Mouse (Mus musculus) CH12.LX (cell line): Measurements from ENCODE around the gene Matn1. TPM values are rescaled to one million over a fixed set of nuclear protein-coding genes. Genes with fewer than 3 reads are reported as not detected.
A peak's percentile ranks its signal among the peaks of the same experiment; 100 is the strongest.

Experiments
- DNase-seq: peaks from one replicate; pipeline ENCODE4 v3.0.0-alpha.2; 2013; ENCODE audit errors: extremely low read depth
- H3K27ac ChIP-seq: 2 replicates; pipeline ENCODE4 v1.5.1; 2012; ENCODE audit warnings: low read depth, mild to moderate bottlenecking, control low read depth, moderate library complexity; ENCODE audit not compliant: insufficient read depth
- H3K27me3 ChIP-seq: replicated peaks from 2 replicates; pipeline ENCODE3; 2012; ENCODE audit warnings: inconsistent platforms
- H3K36me3 ChIP-seq, 2 experiments: replicated peaks in 1 of 2; 2 replicates each; pipeline versions ENCODE3 to v1.6.1; 2012; ENCODE audit warnings: inconsistent platforms in 1 of 2, low read length in 1 of 2, mild to moderate bottlenecking in 1 of 2, mixed read lengths in 1 of 2, moderate library complexity in 1 of 2; ENCODE audit not compliant: control insufficient read depth in 1 of 2, insufficient read depth in 1 of 2
- H3K4me1 ChIP-seq, 2 experiments: 2 replicates each; pipeline ENCODE4 v1.6.1; 2012; ENCODE audit warnings: inconsistent platforms in 1 of 2, moderate library complexity in 1 of 2; ENCODE audit not compliant: insufficient read depth in 2 of 2, control insufficient read depth in 1 of 2
- H3K4me2 ChIP-seq: 2 replicates; pipeline ENCODE4 v1.6.1; 2012; ENCODE audit warnings: low read depth, mild to moderate bottlenecking, control low read depth; ENCODE audit not compliant: poor library complexity, insufficient read depth, severe bottlenecking
- H3K4me3 ChIP-seq, 3 experiments: fragments of 150-350 bp in 1 of 3; sonication (generic) in 1 of 3; replicated peaks in 1 of 3; 2 replicates each; pipeline versions ENCODE3 to v1.5.1; 2011 to 2012; ENCODE audit warnings: low read depth in 2 of 3, low read length in 2 of 3, mild to moderate bottlenecking in 2 of 3, moderate library complexity in 2 of 3, control low read depth in 1 of 3, improper control_type of control experiment in 1 of 3, inconsistent platforms in 1 of 3, mixed read lengths in 1 of 3; ENCODE audit not compliant: poor library complexity in 1 of 3
- H3K79me2 ChIP-seq: replicated peaks from 2 replicates; pipeline ENCODE4 v1.6.1; 2012; ENCODE audit warnings: mild to moderate bottlenecking, moderate library complexity; ENCODE audit not compliant: control insufficient read depth, poor library complexity, insufficient read depth, severe bottlenecking; ENCODE audit errors: extremely low read depth
- H3K9ac ChIP-seq: 2 replicates; pipeline ENCODE4 v1.6.1; 2012; ENCODE audit warnings: low read depth, mild to moderate bottlenecking, control low read depth, moderate library complexity; ENCODE audit not compliant: insufficient read depth
- H3K9me3 ChIP-seq: replicated peaks from 2 replicates; pipeline ENCODE3; 2012; ENCODE audit warnings: low read length, inconsistent platforms, mixed read lengths
- CHD1 ChIP-seq: IDR thresholded peaks from 2 replicates; pipeline ENCODE4 v1.6.1; 2012; ENCODE audit warnings: low read depth, low read length, improper control_type of control experiment, inconsistent platforms
- CHD2 ChIP-seq: IDR thresholded peaks from 2 replicates; pipeline ENCODE4 v1.6.1; 2011; ENCODE audit warnings: low read length, improper control_type of control experiment
- CTCF ChIP-seq, 2 experiments: IDR thresholded peaks in 1 of 2; conservative IDR thresholded peaks in 1 of 2; 2 replicates each; pipeline ENCODE4 v1.5.1; 2011 to 2012; ENCODE audit warnings: low read depth in 2 of 2, low read length in 2 of 2, improper control_type of control experiment in 1 of 2, inconsistent platforms in 1 of 2, mild to moderate bottlenecking in 1 of 2, moderate library complexity in 1 of 2
- E2F4 ChIP-seq: IDR thresholded peaks from 2 replicates; pipeline ENCODE4 v1.6.1; 2011; ENCODE audit warnings: low read depth, low read length, improper control_type of control experiment; ENCODE audit not compliant: insufficient replicate concordance
- ELF1 ChIP-seq: IDR thresholded peaks from 2 replicates; pipeline ENCODE4 v1.6.1; 2014; ENCODE audit warnings: low read depth, mild to moderate bottlenecking, inconsistent platforms, low read length, improper control_type of control experiment
- ETS1 ChIP-seq: conservative IDR thresholded peaks from 2 replicates; pipeline ENCODE4 v1.6.1; 2012; ENCODE audit warnings: low read depth, mild to moderate bottlenecking, inconsistent platforms, low read length, improper control_type of control experiment, moderate library complexity
- GABPA ChIP-seq: IDR thresholded peaks from 2 replicates; pipeline ENCODE4 v1.6.1; 2012; ENCODE audit warnings: low read depth, low read length, improper control_type of control experiment, inconsistent platforms; ENCODE audit not compliant: insufficient replicate concordance
- HCFC1 ChIP-seq: IDR thresholded peaks from 2 replicates; pipeline ENCODE4 v1.6.1; 2012; ENCODE audit warnings: low read depth, mild to moderate bottlenecking, inconsistent platforms, low read length, improper control_type of control experiment
- IRF4 ChIP-seq: IDR thresholded peaks from 2 replicates; pipeline ENCODE4 v1.6.1; 2014; ENCODE audit warnings: low read depth, mild to moderate bottlenecking, inconsistent platforms, low read length, improper control_type of control experiment
- JUN ChIP-seq: IDR thresholded peaks from 2 replicates; pipeline ENCODE4 v1.6.1; 2011; ENCODE audit warnings: low read depth, mild to moderate bottlenecking, low read length, improper control_type of control experiment, moderate library complexity; ENCODE audit not compliant: insufficient read depth
- JUND ChIP-seq: conservative IDR thresholded peaks from 2 replicates; pipeline ENCODE4 v1.6.1; 2011; ENCODE audit warnings: low read depth, low read length, improper control_type of control experiment
- MAFK ChIP-seq: IDR thresholded peaks from 2 replicates; pipeline ENCODE4 v1.6.1; 2011; ENCODE audit warnings: low read length, improper control_type of control experiment; ENCODE audit not compliant: insufficient replicate concordance
- MAX ChIP-seq: IDR thresholded peaks from 2 replicates; pipeline ENCODE4 v1.6.1; 2011; ENCODE audit warnings: low read length, improper control_type of control experiment
- MEF2A ChIP-seq: IDR thresholded peaks from 2 replicates; pipeline ENCODE4 v1.6.1; 2014; ENCODE audit warnings: low read depth, mild to moderate bottlenecking, inconsistent platforms, low read length, improper control_type of control experiment, borderline replicate concordance
- MXI1 ChIP-seq: IDR thresholded peaks from 2 replicates; pipeline ENCODE4 v1.6.1; 2011; ENCODE audit warnings: mild to moderate bottlenecking, low read depth, low read length, improper control_type of control experiment
- MYC ChIP-seq: IDR thresholded peaks from 2 replicates; pipeline ENCODE4 v1.6.1; 2011; ENCODE audit warnings: low read depth, mild to moderate bottlenecking, improper control_type of control experiment, low read length
- NELFE ChIP-seq: IDR thresholded peaks from 2 replicates; pipeline ENCODE4 v1.6.1; 2011; ENCODE audit warnings: low read depth, low read length, improper control_type of control experiment
- NRF1 ChIP-seq: IDR thresholded peaks from 2 replicates; pipeline ENCODE4 v1.6.1; 2014; ENCODE audit warnings: low read depth, mild to moderate bottlenecking, inconsistent platforms, low read length, improper control_type of control experiment, moderate library complexity
- PAX5 ChIP-seq: IDR thresholded peaks from 2 replicates; pipeline ENCODE4 v1.6.1; 2012; ENCODE audit warnings: low read length, inconsistent platforms, mixed read lengths
- POLR2A ChIP-seq: IDR thresholded peaks from 2 replicates; pipeline ENCODE4 v1.6.1; 2011; ENCODE audit warnings: low read depth, mild to moderate bottlenecking, improper control_type of control experiment, low read length
- POLR2AphosphoS2 ChIP-seq: IDR thresholded peaks from 2 replicates; pipeline ENCODE4 v1.6.1; 2011; ENCODE audit warnings: low read depth, low read length, improper control_type of control experiment
- RAD21 ChIP-seq: IDR thresholded peaks from 2 replicates; pipeline ENCODE4 v1.6.1; 2011; ENCODE audit warnings: low read depth, mild to moderate bottlenecking, low read length, improper control_type of control experiment, moderate library complexity
- RCOR1 ChIP-seq: conservative IDR thresholded peaks from 2 replicates; pipeline ENCODE4 v1.6.1; 2012; ENCODE audit warnings: low read depth, mild to moderate bottlenecking, inconsistent platforms, low read length, improper control_type of control experiment
- SIN3A ChIP-seq: IDR thresholded peaks from 2 replicates; pipeline ENCODE4 v1.6.1; 2012; ENCODE audit warnings: low read length, improper control_type of control experiment, inconsistent platforms
- SMC3 ChIP-seq: IDR thresholded peaks from 2 replicates; pipeline ENCODE4 v1.6.1; 2011; ENCODE audit warnings: low read depth, low read length, improper control_type of control experiment
- TCF12 ChIP-seq: IDR thresholded peaks from 2 replicates; pipeline ENCODE4 v1.6.1; 2014; ENCODE audit warnings: low read depth, mild to moderate bottlenecking, inconsistent platforms, low read length, improper control_type of control experiment
- UBTF ChIP-seq: IDR thresholded peaks from 2 replicates; pipeline ENCODE4 v1.6.1; 2012; ENCODE audit warnings: low read depth, mild to moderate bottlenecking, inconsistent platforms, low read length, improper control_type of control experiment, moderate library complexity
- USF2 ChIP-seq: conservative IDR thresholded peaks from 2 replicates; pipeline ENCODE4 v1.6.1; 2011; ENCODE audit warnings: low read depth, low read length, improper control_type of control experiment
- ZC3H11A ChIP-seq: IDR thresholded peaks from 2 replicates; pipeline ENCODE4 v1.6.1; 2012; ENCODE audit warnings: low read depth, mild to moderate bottlenecking, inconsistent platforms, low read length, improper control_type of control experiment
- ZMIZ1 ChIP-seq: IDR thresholded peaks from 2 replicates; pipeline ENCODE4 v1.6.1; 2012; ENCODE audit warnings: low read depth, mild to moderate bottlenecking, inconsistent platforms, low read length, improper control_type of control experiment
- ZNF384 ChIP-seq: IDR thresholded peaks from 2 replicates; pipeline ENCODE4 v1.6.1; 2012; ENCODE audit warnings: low read depth, low read length, improper control_type of control experiment, inconsistent platforms
- dilution Hi-C: fragments of 300-500 bp; cut with MboI; formaldehyde crosslinking; loops from 2 replicates; pipeline ENCODE4 v1.14.3; 2020; ENCODE audit warnings: low sequenced_read_pairs; ENCODE audit not compliant: extremely low pct_unique_long_range_greater_than_20kb, extremely low pct_ligation_motif_present
- in situ Hi-C: fragments of 300-500 bp; cut with MboI; formaldehyde crosslinking; loops from 3 replicates; pipeline ENCODE4 v1.14.3; 2019; ENCODE audit warnings: low sequenced_read_pairs, low pct_ligation_motif_present, low pct_unique_long_range_greater_than_20kb, mixed read lengths
- polyA plus RNA-seq: library from polyadenylated mRNA; unstranded; fragments of >175 nt; gene quantifications from 2 replicates; pipeline ENCODE4 v1.2.1, GENCODE M21; 2012; ENCODE audit warnings: low read depth; ENCODE audit not compliant: insufficient read length
- total RNA-seq, 2 experiments: library from RNA; depleted of rRNA; stranded (reverse); fragments of 300-350 nt in 1 of 2; fragments of >200 nt in 1 of 2; gene quantifications; 2 replicates each; pipeline ENCODE4 v1.2.3; 2012 to 2014

The Matn1 gene
- total and polyA plus RNA-seq, 3 experiments: 0.52 to 3.5 (median 0.76) TPM

GRCm38 (mm10) chr4:130915006-130915667 lies 29.0 kb upstream of the Matn1 start:
- peaks cover 25 to 51% of the 10 kb centered on the region in 2 experiments for H3K36me3 ChIP-seq
- H3K9ac ChIP-seq: peak overlapping the region; percentile 98
- no peaks in the 10 kb centered on the region for H3K27me3 ChIP-seq
- peak overlapping the region; percentile 68 to 84 (median 75) for H3K4me3 ChIP-seq
- H3K79me2 ChIP-seq: peaks cover 83% of the 10 kb centered on the region
- no peak for DNase-seq
- H3K9me3 ChIP-seq: no peaks in the 10 kb centered on the region
- peak overlapping the region; percentile 59 for H3K27ac ChIP-seq
- peaks cover 16 to 59% of the 10 kb centered on the region in 2 experiments for H3K4me1 ChIP-seq
- H3K4me2 ChIP-seq: peak overlapping the region; percentile 85
- in situ Hi-C loops (no loop called here), dilution Hi-C loops (no loop called here)
- no peak for TF ChIP-seq MYC
- TF ChIP-seq JUN: no peak
- no peak for TF ChIP-seq ZC3H11A
- peak; percentile 19; the same call in 1 of the 2 replicates for TF ChIP-seq ELF1
- TF ChIP-seq MXI1: peak; percentile 50
- 0 out of 2 replicates have a peak, but pooled peaks have one; percentile 44 for TF ChIP-seq ZMIZ1
- no peak for TF ChIP-seq MEF2A
- TF ChIP-seq UBTF: no peak
- TF ChIP-seq SIN3A: peak; percentile 64; the same call in 1 of the 2 replicates
- TF ChIP-seq JUND: no peak
- TF ChIP-seq USF2: no peak
- no peak; the same call in 1 of the 2 replicates for TF ChIP-seq CHD1

GRCm38 (mm10) chr4:130915668-130916035 lies 28.5 kb upstream of the Matn1 start:
- peaks cover 88% of the 10 kb centered on the region for H3K79me2 ChIP-seq
- H3K9me3 ChIP-seq: no peaks in the 10 kb centered on the region
- DNase-seq: peak; percentile 75
- H3K36me3 ChIP-seq: peaks cover 27 to 54% of the 10 kb centered on the region in 2 experiments
- peak overlapping the region; percentile 98 for H3K9ac ChIP-seq
- in situ Hi-C loops (no loop called here), dilution Hi-C loops (no loop called here)
- peak overlapping the region; percentile 85 for H3K4me2 ChIP-seq
- H3K27me3 ChIP-seq: no peaks in the 10 kb centered on the region
- peak overlapping the region; percentile 59 for H3K27ac ChIP-seq
- peaks cover 15 to 60% of the 10 kb centered on the region in 2 experiments for H3K4me1 ChIP-seq
- H3K4me3 ChIP-seq: peak overlapping the region; percentile 68 to 84 (median 75)
- no peak for TF ChIP-seq CHD2
- TF ChIP-seq ZNF384: peak; percentile 56; the same call in 1 of the 2 replicates
- TF ChIP-seq RCOR1: no peak
- TF ChIP-seq MEF2A: peak; percentile 92
- TF ChIP-seq MAFK: no peak
- no peak for TF ChIP-seq RAD21
- no peak for TF ChIP-seq MYC
- no peak for TF ChIP-seq CHD1
- no peak for TF ChIP-seq NELFE
- TF ChIP-seq POLR2A: no peak
- no peak for TF ChIP-seq ELF1
- no peak for TF ChIP-seq JUND
- no peak for TF ChIP-seq CTCF (conservative IDR thresholded peaks at IDR 0.05 in 1 of 2, IDR thresholded peaks at IDR 0.05 in 1 of 2; ENCODE audit: low read depth in 2 of 2, low read length in 2 of 2)
- TF ChIP-seq PAX5: no peak
- peak; percentile 12; the same call in 1 of the 2 replicates for TF ChIP-seq IRF4
- TF ChIP-seq HCFC1: no peak
- no peak for TF ChIP-seq POLR2AphosphoS2
- no peak for TF ChIP-seq GABPA
- peak; percentile 99 for TF ChIP-seq TCF12
- no peak for TF ChIP-seq MAX
- no peak for TF ChIP-seq NRF1
- TF ChIP-seq SMC3: no peak
- peak; percentile 10; the same call in 1 of the 2 replicates for TF ChIP-seq MXI1
- TF ChIP-seq UBTF: no peak
- TF ChIP-seq ETS1: peak; percentile 96
- TF ChIP-seq USF2: no peak
- no peak for TF ChIP-seq E2F4
- TF ChIP-seq ZC3H11A: no peak
